Mouse (Mus musculus) forebrain, embryonic 11.5 days (tissue): ENCODE measurements around the gene D8Ertd738e. TPM values are rescaled to one million over a fixed set of nuclear protein-coding genes. Genes with fewer than 3 reads are reported as not detected.

Source experiments
- ATAC-seq: fragments of 200-750 bp; cut with Nextera tagmentation; replicated peaks from 2 replicates; pipeline ENCODE4 v1.8.0; 2017; ENCODE audit warnings: moderate TSS enrichment; ENCODE audit not compliant: low FRiP score
- DNase-seq: peaks from one replicate; pipeline ENCODE4 v3.0.0-alpha.2; 2017; ENCODE audit warnings: low spot score
- H3K27ac ChIP-seq: fragments of 300-500 bp; sonication (generic); 2 replicates; pipeline ENCODE4 v1.5.1; 2014; ENCODE audit warnings: low read depth, low read length
- H3K27me3 ChIP-seq: fragments of 300-500 bp; sonication (generic); 2 replicates; pipeline ENCODE4 v1.6.1; 2014; ENCODE audit warnings: mild to moderate bottlenecking, low read length, mixed read lengths; ENCODE audit not compliant: control insufficient read depth, insufficient read depth
- H3K36me3 ChIP-seq: fragments of 300-500 bp; sonication (generic); 2 replicates; pipeline ENCODE4 v1.6.1; 2014; ENCODE audit warnings: mild to moderate bottlenecking, low read length, moderate library complexity, mixed read lengths; ENCODE audit not compliant: control insufficient read depth, insufficient read depth
- H3K4me1 ChIP-seq: fragments of 300-500 bp; sonication (generic); replicated peaks from 2 replicates; pipeline ENCODE4 v1.6.1; 2014; ENCODE audit warnings: low read length, mixed read lengths; ENCODE audit not compliant: control insufficient read depth, insufficient read depth
- H3K4me2 ChIP-seq: fragments of 300-500 bp; sonication (generic); 2 replicates; pipeline ENCODE4 v1.6.1; 2014; ENCODE audit warnings: low read depth, mild to moderate bottlenecking, low read length, moderate library complexity, mixed read lengths; ENCODE audit not compliant: severe bottlenecking
- H3K4me3 ChIP-seq: fragments of 300-500 bp; sonication (generic); 2 replicates; pipeline ENCODE4 v1.5.1; 2014; ENCODE audit warnings: low read depth, low read length
- H3K9ac ChIP-seq: fragments of 300-500 bp; sonication (generic); 2 replicates; pipeline ENCODE4 v1.6.1; 2014; ENCODE audit warnings: low read length
- H3K9me3 ChIP-seq: fragments of 300-500 bp; sonication (generic); 2 replicates; pipeline ENCODE4 v1.6.1; 2016; ENCODE audit warnings: low read length, mixed read lengths; ENCODE audit not compliant: control insufficient read depth
- WGBS: fragments of 180-500 bp; shearing (Covaris S2); extraction: QIAGEN DNeasy Blood & Tissue Kit; methylation state at CpG from one replicate; pipeline ENCODE4 v1.1.7; 2014; 5-methylcytosine and 5-hydroxymethylcytosine counted together
- polyA plus RNA-seq: library from polyadenylated mRNA; unstranded; fragments of >200 nt; fragmentation: Nextera tagmentation; extraction: Ambion mirVana; gene quantifications from 2 replicates; pipeline ENCODE4 v1.2.1, GENCODE M21; 2014

The D8Ertd738e gene
- polyA plus RNA-seq, 1 experiment from 2014 or later = 277 TPM

- no peaks in the 10 kb centered on the region for H3K36me3 ChIP-seq
- H3K9me3 ChIP-seq = no peaks in the 10 kb centered on the region
- H3K4me2 ChIP-seq = peak overlapping the region; percentile 12; the same call in 1 of the 2 replicates
- peaks cover 51% of the 10 kb centered on the region for H3K4me1 ChIP-seq
- H3K27me3 ChIP-seq = no peaks in the 10 kb centered on the region
- no peak overlapping the region for H3K9ac ChIP-seq
- H3K4me3 ChIP-seq = no peak overlapping the region
- no peak for DNase-seq
- no peak for ATAC-seq
- 92% methylated on average over 9 of the region's 9 CpGs for WGBS
- no peak overlapping the region for H3K27ac ChIP-seq
Observed at GRCm38 (mm10) chr8:84202466-84202865, 47.1 kb downstream of the D8Ertd738e start.

- ATAC-seq (no peak), DNase-seq (no peak)
- 66% methylated on average over 15 of the region's 15 CpGs for WGBS
- Histone ChIP-seq H3K4me1 (peaks cover 51% of the 10 kb centered on the region), H3K27ac (peak overlapping the region; percentile 21; the same call in 1 of the 2 replicates), H3K9me3 (no peaks in the 10 kb centered on the region), H3K27me3 (no peaks in the 10 kb centered on the region), H3K4me3 (peak overlapping the region; percentile 45), H3K4me2 (peak overlapping the region; percentile 88), H3K36me3 (no peaks in the 10 kb centered on the region), H3K9ac (peak overlapping the region; percentile 74)
Observed at GRCm38 (mm10) chr8:84201545-84202245, 47.8 kb downstream of the D8Ertd738e start.

GRCm38 (mm10) chr8:84200652-84201544 is 48.6 kb downstream of the D8Ertd738e start:
- WGBS = 7% methylated on average over 53 of the region's 70 CpGs
- Histone ChIP-seq H3K9ac (peak overlapping the region; percentile 74), H3K36me3 (no peaks in the 10 kb centered on the region), H3K4me3 (peak overlapping the region; percentile 45), H3K27me3 (no peaks in the 10 kb centered on the region), H3K4me2 (peak overlapping the region; percentile 88), H3K27ac (peak overlapping the region; percentile 41; the same call in 1 of the 2 replicates), H3K9me3 (no peaks in the 10 kb centered on the region), H3K4me1 (peaks cover 51% of the 10 kb centered on the region)
- DNase-seq (peak; percentile 77), ATAC-seq (no peak)

- Histone ChIP-seq H3K27me3 (no peaks in the 10 kb centered on the region), H3K4me2 (peak overlapping the region; percentile 88), H3K27ac (peak overlapping the region; percentile 58), H3K4me1 (peaks cover 51% of the 10 kb centered on the region), H3K9ac (peak overlapping the region; percentile 74), H3K9me3 (no peaks in the 10 kb centered on the region), H3K36me3 (no peaks in the 10 kb centered on the region), H3K4me3 (peak overlapping the region; percentile 45)
- 17% methylated on average over 8 of the region's 8 CpGs for WGBS
- no peak for ATAC-seq
- DNase-seq = no peak
Observed at GRCm38 (mm10) chr8:84200126-84200555, 49.4 kb downstream of the D8Ertd738e start.

- DNase-seq (no peak), ATAC-seq (no peak)
- Histone ChIP-seq H3K9ac (peak overlapping the region; percentile 14; the same call in 1 of the 2 replicates), H3K4me2 (no peak overlapping the region), H3K9me3 (no peaks in the 10 kb centered on the region), H3K36me3 (no peaks in the 10 kb centered on the region), H3K27ac (peak overlapping the region; percentile 94), H3K4me1 (peaks cover 51% of the 10 kb centered on the region), H3K27me3 (no peaks in the 10 kb centered on the region), H3K4me3 (no peak overlapping the region)
- 55% methylated on average over 11 of the region's 11 CpGs for WGBS
Observed at GRCm38 (mm10) chr8:84199348-84200125, 50.0 kb downstream of the D8Ertd738e start.

- H3K4me2 ChIP-seq = peak overlapping the region; percentile 79
- no peak for DNase-seq
- WGBS = 14% methylated on average over 4 of the region's 4 CpGs
- no peak overlapping the region; the same call in 1 of the 2 replicates for H3K9ac ChIP-seq
- no peaks in the 10 kb centered on the region for H3K9me3 ChIP-seq
- ATAC-seq = no peak; the same call in 1 of the 2 replicates
- H3K4me1 ChIP-seq = peaks cover 48% of the 10 kb centered on the region
- H3K27ac ChIP-seq = peak overlapping the region; percentile 94
- no peaks in the 10 kb centered on the region for H3K27me3 ChIP-seq
- H3K4me3 ChIP-seq = 0 out of 2 replicates have a peak overlapping the region, but pooled peaks have one; percentile 48
- no peaks in the 10 kb centered on the region for H3K36me3 ChIP-seq
Observed at GRCm38 (mm10) chr8:84198871-84199270, 50.6 kb downstream of the D8Ertd738e start.

- no peaks in the 10 kb centered on the region for H3K9me3 ChIP-seq
- peak overlapping the region; percentile 79 for H3K4me2 ChIP-seq
- H3K27me3 ChIP-seq = no peaks in the 10 kb centered on the region
- peaks cover 42% of the 10 kb centered on the region for H3K4me1 ChIP-seq
- DNase-seq (peak; percentile 96), ATAC-seq (peak; percentile 85)
- H3K9ac ChIP-seq = peak overlapping the region; percentile 57
- peak overlapping the region; percentile 48 for H3K4me3 ChIP-seq
- no peaks in the 10 kb centered on the region for H3K36me3 ChIP-seq
- WGBS = 2% methylated on average over 30 of the region's 30 CpGs
- peak overlapping the region; percentile 94 for H3K27ac ChIP-seq
Observed at GRCm38 (mm10) chr8:84197922-84198774, 51.4 kb downstream of the D8Ertd738e start.
